Mouse (Mus musculus): ENCODE data around the gene Dysf.

Dysf gene

GRCm38 (mm10) chr6:84233783-84234182, 225.4 kb downstream of the Dysf start:
- DNase-seq (ENCODE audit: low spot score): no peak

GRCm38 (mm10) chr6:84235365-84235764, 227.0 kb downstream of the Dysf start:
- no peak for DNase-seq (ENCODE audit: low spot score)

- DNase-seq (ENCODE audit: low spot score): no peak
Measured at GRCm38 (mm10) chr6:84243385-84243784, 235.0 kb downstream of the Dysf start.

GRCm38 (mm10) chr6:84246101-84246760, 237.8 kb downstream of the Dysf start:
- DNase-seq (ENCODE audit: low spot score): no peak

DNA sequence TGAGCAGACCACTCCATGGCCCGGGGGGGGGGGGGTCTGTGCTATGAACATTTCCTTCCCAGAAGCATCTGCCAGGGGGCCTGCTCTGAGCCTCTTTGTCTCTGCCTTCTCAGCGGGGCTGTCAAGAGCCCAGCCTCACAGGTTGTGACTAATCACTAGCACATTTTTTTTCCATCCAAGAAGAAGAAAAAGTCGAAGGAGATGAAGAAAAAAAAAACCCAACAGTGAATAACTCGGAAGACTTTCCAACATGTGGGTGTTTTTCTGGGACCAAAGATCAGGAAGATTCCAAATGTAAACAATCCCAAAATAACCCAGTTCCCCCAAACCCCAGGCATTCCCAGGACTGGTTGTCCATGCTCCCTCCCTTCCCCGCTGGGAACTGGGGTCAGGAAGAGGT, 238.6 kb downstream of the Dysf start:
- no peak for DNase-seq (ENCODE audit: low spot score)
